Mouse (Mus musculus) embryo, embryonic 11 days (tissue): ENCODE results near the gene Sec11a.
"Not testable (repeated sequence)": the region's sequence is repeated elsewhere in the genome, so short reads cannot be mapped to it uniquely, and the experiment has no call there.

Experiments
- DNase-seq: peaks from one replicate; pipeline ENCODE4 v3.0.0-alpha.2; 2015

Sec11a gene

DNA sequence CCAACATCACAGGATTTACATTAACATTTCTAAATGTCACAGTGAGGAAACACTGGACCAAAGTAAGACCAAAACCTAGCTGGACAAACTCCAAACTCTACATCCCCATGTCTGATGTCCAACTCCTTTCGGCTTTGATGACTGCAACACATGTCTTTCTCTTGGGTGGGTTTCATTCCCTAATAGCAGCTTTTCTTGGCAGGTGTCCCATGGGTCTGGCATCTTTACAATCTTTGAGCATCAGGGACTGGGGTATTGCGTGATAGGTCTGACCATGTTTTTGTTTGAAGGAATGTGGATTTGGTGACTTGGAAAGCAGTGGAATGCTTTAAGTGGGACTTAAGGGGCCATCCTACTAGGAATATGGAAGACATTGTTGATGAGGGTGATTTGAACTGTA lies 9.3 kb upstream of the Sec11a start:
- no peak for DNase-seq

GRCm38 (mm10) chr7:80954251-80954650 lies 6.7 kb upstream of the Sec11a start:
- DNase-seq = no peak

GRCm38 (mm10) chr7:80952140-80952539 lies 4.6 kb upstream of the Sec11a start:
- no peak for DNase-seq

DNA sequence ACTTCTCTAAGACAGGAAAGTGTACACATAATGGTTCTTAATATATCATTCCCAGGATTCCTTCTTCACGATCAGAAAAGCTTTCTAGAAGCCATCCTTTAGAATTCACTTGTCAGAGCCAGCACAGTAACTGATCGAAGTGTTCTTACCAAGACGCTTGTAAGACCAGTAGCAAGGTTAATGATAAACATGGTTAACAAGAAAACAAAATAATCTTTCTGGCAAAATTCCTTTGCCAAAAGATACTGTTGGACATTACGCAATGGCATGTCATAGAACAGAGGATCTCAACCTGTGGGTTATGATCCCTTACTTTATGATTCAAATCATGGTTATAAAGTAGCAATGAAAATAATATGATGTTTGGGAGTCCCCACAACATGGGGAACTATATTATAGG lies 3.9 kb upstream of the Sec11a start:
- no peak for DNase-seq

GRCm38 (mm10) chr7:80939808-80940207 lies 7.8 kb downstream of the Sec11a start:
- DNase-seq = no peak

GRCm38 (mm10) chr7:80937304-80937666 lies 10.3 kb downstream of the Sec11a start:
- DNase-seq = not testable (repeated sequence)

- DNase-seq = not testable (repeated sequence)
These were observed 10.8 kb downstream of the Sec11a start for GRCm38 (mm10) chr7:80936617-80937303.

DNA sequence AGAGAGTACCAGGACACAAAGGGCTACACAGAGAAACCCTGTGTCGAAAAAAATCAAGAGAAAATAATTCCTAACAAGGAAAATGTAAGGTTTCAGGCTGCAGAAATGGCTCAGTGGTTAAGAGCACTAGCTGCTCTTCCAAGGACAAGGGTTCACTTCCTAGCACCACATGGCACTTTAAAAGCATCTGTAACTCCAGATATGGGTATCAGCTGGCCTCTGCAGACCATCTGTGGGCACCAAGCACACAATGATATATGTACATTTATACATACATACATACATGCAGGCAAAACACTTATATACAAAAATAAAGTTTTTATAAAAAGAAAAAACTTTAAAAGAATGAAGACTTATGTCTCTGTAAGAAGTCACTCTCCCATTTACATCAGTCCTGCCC lies 11.7 kb downstream of the Sec11a start:
- DNase-seq = no peak

DNA sequence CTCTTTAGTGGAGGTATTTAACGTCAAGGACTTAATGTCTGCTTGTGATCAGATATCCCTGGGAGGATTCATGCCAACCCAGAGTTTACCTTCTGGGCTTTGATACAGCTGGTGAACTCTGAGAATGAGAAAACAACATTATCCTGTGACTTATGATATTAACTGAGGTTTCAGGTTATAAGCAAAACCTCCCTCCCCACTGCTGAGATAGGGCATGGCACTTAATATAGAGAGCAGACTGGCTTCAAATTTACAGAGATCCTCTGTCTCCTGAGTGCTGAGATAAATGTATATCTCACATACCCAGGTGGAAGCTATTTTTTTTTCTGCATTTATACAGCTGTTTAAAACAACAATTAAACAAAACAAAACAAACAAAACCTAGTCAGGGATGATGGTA lies 14.8 kb downstream of the Sec11a start:
- DNase-seq = no peak

DNA sequence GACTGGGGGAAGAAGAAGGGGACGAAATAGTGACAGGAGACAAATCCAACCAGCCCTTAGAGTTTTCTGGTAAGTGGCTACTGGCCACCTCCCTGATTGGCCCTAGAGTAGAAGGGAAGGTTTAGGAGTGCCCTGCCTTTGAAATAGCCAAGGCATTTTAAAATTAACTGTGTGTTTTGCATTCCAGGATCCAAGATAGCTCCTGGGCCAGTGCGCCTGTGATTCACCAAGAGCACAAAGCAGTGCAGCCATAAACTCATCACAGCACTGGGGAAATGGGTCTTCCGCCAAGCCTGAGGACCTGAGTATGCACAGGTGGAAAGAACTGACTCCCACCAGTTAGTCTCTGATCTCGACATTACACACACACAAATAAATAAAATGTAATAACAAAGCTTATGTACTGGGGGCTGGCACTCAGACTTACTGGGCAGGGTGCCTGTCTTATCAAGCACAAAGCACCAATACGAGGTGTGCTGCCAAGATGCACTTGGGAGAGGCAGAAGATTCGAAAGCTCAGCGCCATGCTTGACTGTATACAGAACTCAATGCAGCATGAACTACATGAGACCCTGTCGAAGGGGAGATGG lies 15.9 kb downstream of the Sec11a start:
- no peak for DNase-seq

- no peak for DNase-seq
These were observed 24.4 kb downstream of the Sec11a start for GRCm38 (mm10) chr7:80923165-80923564.

DNA sequence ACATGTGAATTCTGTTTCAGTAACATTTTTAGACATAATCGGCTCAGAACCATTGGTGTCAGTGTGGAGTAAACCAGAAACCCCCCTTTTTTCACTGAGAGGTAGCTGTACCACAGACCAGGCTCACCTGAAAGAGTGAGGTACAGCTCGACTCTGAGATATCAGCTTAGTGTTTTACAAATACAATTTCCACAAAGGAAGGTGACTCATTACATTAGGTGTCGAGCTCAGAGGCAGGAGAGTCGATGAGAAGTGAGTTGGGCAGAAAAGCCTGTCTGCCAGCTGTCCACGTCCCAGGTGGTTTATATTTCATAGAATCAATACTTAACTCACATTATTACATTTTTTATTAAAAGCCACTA lies 28.0 kb downstream of the Sec11a start:
- DNase-seq = no peak

- DNase-seq = no peak
These were observed 28.5 kb downstream of the Sec11a start for GRCm38 (mm10) chr7:80918982-80919646.

GRCm38 (mm10) chr7:80917916-80918465 lies 29.6 kb downstream of the Sec11a start:
- DNase-seq = no peak

DNA sequence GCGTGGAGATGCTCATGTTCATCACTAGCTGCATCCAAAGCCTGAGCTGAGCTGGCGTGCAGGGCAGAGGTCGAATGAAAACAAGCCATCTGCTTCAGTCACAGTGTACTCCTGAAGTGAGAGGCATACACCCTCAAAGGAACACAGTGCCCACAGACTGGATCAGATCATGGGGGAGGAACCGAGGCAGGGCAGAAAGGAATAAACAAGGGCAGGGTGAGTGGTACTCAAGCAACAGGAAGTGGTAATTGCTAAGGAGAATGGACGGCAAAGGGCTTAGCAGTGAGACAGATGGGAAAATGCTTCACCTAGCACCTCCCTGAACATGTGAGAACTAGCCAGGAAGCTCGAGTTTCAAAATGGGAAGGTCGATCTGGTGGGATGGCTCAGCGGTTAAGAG lies 35.1 kb downstream of the Sec11a start:
- DNase-seq = no peak

DNA sequence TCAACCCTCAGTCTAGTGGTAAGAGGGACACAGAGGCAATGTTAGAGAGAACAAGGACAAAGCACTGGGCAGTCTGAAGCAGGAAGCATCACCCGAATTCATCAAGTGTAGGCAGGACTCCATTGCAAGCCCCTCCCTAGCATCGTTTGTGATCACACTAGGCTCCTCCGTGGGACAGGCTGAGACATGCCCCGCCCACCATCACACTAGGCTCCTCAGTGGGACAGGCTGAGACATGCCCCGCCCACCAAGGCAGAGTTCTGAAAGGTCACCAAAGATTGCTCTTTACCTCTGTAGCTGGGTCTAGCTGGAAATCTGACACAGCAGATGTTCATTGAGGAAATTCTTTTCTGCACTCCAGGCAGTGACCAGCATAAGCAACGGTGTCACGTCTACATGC lies 36.5 kb downstream of the Sec11a start:
- DNase-seq = peak; percentile 17

DNA sequence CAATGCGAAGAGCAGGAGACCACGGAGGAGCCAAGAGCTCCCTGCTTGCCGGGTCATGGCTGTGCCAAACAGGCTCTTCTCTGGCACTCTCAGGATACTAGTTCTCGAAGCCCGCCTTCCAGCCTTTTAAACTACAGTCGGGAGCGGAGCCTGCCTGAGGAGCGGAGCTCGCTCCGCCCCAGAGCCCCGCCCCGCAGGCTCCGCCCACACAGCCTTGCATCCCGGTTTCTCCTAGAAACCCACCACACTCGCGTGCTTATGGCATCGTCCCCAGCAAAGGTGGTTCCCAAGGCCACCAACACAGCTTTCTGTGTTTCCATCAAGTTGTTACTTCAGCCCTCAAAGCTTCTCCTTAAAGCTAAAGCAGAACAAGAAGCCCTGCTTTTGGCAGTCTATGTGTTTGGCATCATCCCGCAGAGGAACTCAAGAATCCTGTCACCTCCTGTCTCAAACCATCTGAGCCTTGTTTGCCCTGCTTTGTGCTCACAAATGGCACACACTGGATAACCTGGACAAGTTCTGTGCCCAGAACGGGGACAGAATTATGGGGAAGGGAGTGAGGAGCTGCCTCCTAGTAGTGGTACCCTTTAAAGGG lies 42.6 kb downstream of the Sec11a start, which contains the start of gene Nmb:
Nmb (minus strand) TSS at position 156 of the 595 bp plus-strand sequence.
- DNase-seq = peak; percentile 91

DNA sequence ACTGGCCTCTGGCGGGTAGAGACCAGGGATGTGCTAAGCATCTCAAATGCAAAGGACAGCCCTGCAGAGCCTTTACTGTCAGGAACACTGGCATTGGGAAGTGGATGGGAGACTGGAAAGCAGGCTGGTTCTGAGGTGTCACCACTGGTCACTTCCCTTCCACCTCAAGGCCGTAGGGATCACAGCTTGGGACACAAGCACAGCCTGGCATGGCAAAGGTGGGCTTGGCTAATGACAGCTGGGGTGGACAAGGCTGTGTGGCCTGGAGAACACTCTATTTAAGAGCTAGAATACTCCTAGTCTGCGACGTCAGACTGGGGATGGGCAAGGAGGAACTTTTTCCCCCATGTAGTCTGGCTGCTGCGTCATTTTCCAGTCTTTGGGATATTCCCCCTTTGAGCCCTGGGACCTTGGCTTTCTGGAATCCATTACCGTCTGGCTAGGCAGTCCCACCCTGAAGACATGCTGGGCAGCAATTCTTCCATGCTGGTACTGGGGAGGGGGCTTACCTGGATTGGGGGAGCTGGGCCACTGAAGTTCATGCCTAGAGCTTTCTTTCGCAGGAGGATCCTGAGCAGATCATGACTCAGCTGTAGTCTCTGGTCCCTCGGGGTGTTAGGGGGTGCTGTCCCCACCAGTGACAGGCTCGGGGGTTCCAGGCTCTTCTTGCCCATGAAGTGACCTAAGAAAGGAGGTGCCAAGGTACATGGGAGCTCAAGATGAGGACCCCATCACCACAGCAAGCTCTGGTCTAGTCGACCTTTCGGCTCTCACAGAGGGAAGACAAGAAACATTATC lies 43.8 kb downstream of the Sec11a start:
- no peak for DNase-seq

- no peak for DNase-seq
These were observed 45.9 kb downstream of the Sec11a start for GRCm38 (mm10) chr7:80901541-80902274.

DNA sequence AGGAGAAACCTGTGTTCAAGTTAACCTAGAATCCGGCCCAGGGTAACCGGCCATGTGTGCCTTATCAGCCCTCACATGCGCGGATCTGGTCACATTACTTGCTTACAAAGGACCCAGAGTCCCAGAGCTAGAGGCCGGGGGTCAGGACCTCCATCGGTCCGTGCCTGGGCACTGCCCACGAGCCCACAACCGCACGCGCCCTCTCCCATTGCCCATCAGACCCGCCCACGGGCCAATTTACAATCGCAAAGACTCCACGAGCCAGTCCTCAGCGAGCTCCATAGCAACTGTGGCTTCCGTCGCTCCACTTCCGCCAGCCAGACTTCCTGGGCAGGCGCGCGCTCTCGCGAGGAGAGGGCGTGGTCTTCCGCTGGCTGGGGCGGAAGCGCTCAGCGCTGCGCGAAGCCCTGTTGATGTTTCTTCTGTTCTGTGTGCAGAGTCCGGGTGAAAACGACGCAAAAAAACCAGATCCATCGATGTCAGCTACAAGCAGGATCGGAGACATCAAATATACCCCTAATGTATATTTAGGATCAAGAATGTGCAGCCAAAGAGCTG lies 46.6 kb downstream of the Sec11a start, which contains the start of gene Wdr73:
Wdr73 (minus strand) TSS at position 326 of the 558 bp plus-strand sequence.
- peak; percentile 96 for DNase-seq

- no peak for DNase-seq
These were observed 49.9 kb downstream of the Sec11a start for GRCm38 (mm10) chr7:80897721-80898120.

GRCm38 (mm10) chr7:80897134-80897533 lies 50.4 kb downstream of the Sec11a start:
- DNase-seq = no peak
